Mouse (Mus musculus) CD4-positive, CD25-positive, alpha-beta regulatory T cell, adult 9 weeks (primary cell): ENCODE results near the gene Krtap4-1. TPM values are rescaled to one million over a fixed set of nuclear protein-coding genes. Genes with fewer than 3 reads are reported as not detected.

ENCODE experiments used
- polyA plus RNA-seq: library from polyadenylated mRNA; unstranded; fragments of 100-300 nt; shearing (Covaris generic); gene quantifications from one replicate; pipeline ENCODE4 v1.2.1, GENCODE M21; 2017

Krtap4-1 gene
- polyA plus RNA-seq: not detected

GRCm38 (mm10) chr11:99628138-99628537 lies at the start of gene Krtap4-1:
TSS of gene Krtap4-1 (minus strand) at chr11:99628238.

GRCm38 (mm10) chr11:99665860-99666259 lies 37.8 kb upstream of the Krtap4-1 start, which contains the start of gene Krtap4-6:
TSS of gene Krtap4-6 (minus strand) at chr11:99665960.

GRCm38 (mm10) chr11:99658467-99659010 lies 30.5 kb upstream of the Krtap4-1 start, which contains the start of gene Gm11563:
TSS of gene Gm11563 (minus strand) at chr11:99658960.

GRCm38 (mm10) chr11:99650136-99650535 lies 22.1 kb upstream of the Krtap4-1 start, which contains the start of gene Gm11555:
TSS of gene Gm11555 (minus strand) at chr11:99650236.

GRCm38 (mm10) chr11:99643635-99644139 lies 15.6 kb upstream of the Krtap4-1 start, which contains the start of gene Krtap4-7:
TSS of gene Krtap4-7 (minus strand) at chr11:99644089.

GRCm38 (mm10) chr11:99634653-99635134 lies 6.7 kb upstream of the Krtap4-1 start, which contains the start of gene Krtap4-2:
TSS of gene Krtap4-2 (minus strand) at chr11:99635084.

GRCm38 (mm10) chr11:99620335-99620734 lies 7.7 kb downstream of the Krtap4-1 start, which contains the start of gene Gm11562:
TSS of gene Gm11562 (minus strand) at chr11:99620435.

GRCm38 (mm10) chr11:99614796-99615363 lies 13.2 kb downstream of the Krtap4-1 start, which contains the start of gene Krtap2-4:
TSS of gene Krtap2-4 (minus strand) at chr11:99614846.

GRCm38 (mm10) chr11:99610089-99610488 lies 17.9 kb downstream of the Krtap4-1 start, which contains the start of gene Gm11937:
TSS of gene Gm11937 (minus strand) at chr11:99610189.

GRCm38 (mm10) chr11:99603208-99603607 lies 24.8 kb downstream of the Krtap4-1 start, which contains the start of gene Gm11938:
TSS of gene Gm11938 (minus strand) at chr11:99603308.

GRCm38 (mm10) chr11:99597742-99598141 lies 30.3 kb downstream of the Krtap4-1 start, which contains the start of gene Krtap9-3:
TSS of gene Krtap9-3 (minus strand) at chr11:99598105.

GRCm38 (mm10) chr11:99590981-99591380 lies 37.1 kb downstream of the Krtap4-1 start, which contains the start of gene Krtap1-3:
TSS of gene Krtap1-3 (minus strand) at chr11:99591339.

GRCm38 (mm10) chr11:99583245-99583704 lies 44.8 kb downstream of the Krtap4-1 start, which contains the start of gene Krtap1-4:
TSS of gene Krtap1-4 (minus strand) at chr11:99583654.

GRCm38 (mm10) chr11:99580636-99581035 lies 47.4 kb downstream of the Krtap4-1 start, which contains the start of gene Krtap1-5:
TSS of gene Krtap1-5 (minus strand) at chr11:99581016.

Other genes with a start within 250 kb of the Krtap4-1 start
- 18.4 TPM for gene Krt10, start 238.9 kb downstream of the Krtap4-1 start, polyA plus RNA-seq
- gene Krt12, start 206.0 kb downstream of the Krtap4-1 start, polyA plus RNA-seq: not detected
- not detected for gene Krt20, start 190.1 kb downstream of the Krtap4-1 start, polyA plus RNA-seq
- not detected for gene Krt23, start 135.1 kb downstream of the Krtap4-1 start, polyA plus RNA-seq
- not detected for gene Krt39, start 106.9 kb downstream of the Krtap4-1 start, polyA plus RNA-seq
- gene Krt40, start 85.1 kb downstream of the Krtap4-1 start, polyA plus RNA-seq: not detected
- not detected for gene Krtap3-3, start 77.4 kb downstream of the Krtap4-1 start, polyA plus RNA-seq
- gene Krtap3-2, start 71.4 kb downstream of the Krtap4-1 start, polyA plus RNA-seq: not detected
- gene Gm11939, start 68.8 kb downstream of the Krtap4-1 start, polyA plus RNA-seq: not detected
- gene Krtap3-1, start 61.6 kb downstream of the Krtap4-1 start, polyA plus RNA-seq: not detected
- gene Krtap1-5, start 47.2 kb downstream of the Krtap4-1 start, polyA plus RNA-seq: not detected
- not detected for gene Krtap1-4, start 44.6 kb downstream of the Krtap4-1 start, polyA plus RNA-seq
- gene Krtap1-3, start 36.9 kb downstream of the Krtap4-1 start, polyA plus RNA-seq: not detected
- not detected for gene Krtap9-3, start 30.1 kb downstream of the Krtap4-1 start, polyA plus RNA-seq
- not detected for gene Gm11938, start 24.9 kb downstream of the Krtap4-1 start, polyA plus RNA-seq
- not detected for gene Gm11937, start 18.0 kb downstream of the Krtap4-1 start, polyA plus RNA-seq
- not detected for gene Krtap2-4, start 13.4 kb downstream of the Krtap4-1 start, polyA plus RNA-seq
- gene Gm11562, start 7.8 kb downstream of the Krtap4-1 start, polyA plus RNA-seq: not detected
- not detected for gene Krtap4-2, start 6.8 kb upstream of the Krtap4-1 start, polyA plus RNA-seq
- not detected for gene Krtap4-7, start 15.9 kb upstream of the Krtap4-1 start, polyA plus RNA-seq
- gene Gm11555, start 22.0 kb upstream of the Krtap4-1 start, polyA plus RNA-seq: not detected
- gene Gm11563, start 30.7 kb upstream of the Krtap4-1 start, polyA plus RNA-seq: not detected
- gene Krtap4-6, start 37.7 kb upstream of the Krtap4-1 start, polyA plus RNA-seq: not detected
- not detected for gene Gm14190, start 62.5 kb upstream of the Krtap4-1 start, polyA plus RNA-seq
- gene Gm14180, start 106.1 kb upstream of the Krtap4-1 start, polyA plus RNA-seq: not detected
- not detected for gene Gm11595, start 144.7 kb upstream of the Krtap4-1 start, polyA plus RNA-seq
- not detected for gene Krtap4-8, start 152.5 kb upstream of the Krtap4-1 start, polyA plus RNA-seq
- not detected for gene Krtap4-9, start 157.0 kb upstream of the Krtap4-1 start, polyA plus RNA-seq
- gene Gm11596, start 165.2 kb upstream of the Krtap4-1 start, polyA plus RNA-seq: not detected
- gene Gm11569, start 170.7 kb upstream of the Krtap4-1 start, polyA plus RNA-seq: not detected
- not detected for gene Gm11554, start 176.2 kb upstream of the Krtap4-1 start, polyA plus RNA-seq
- not detected for gene Krtap4-13, start 181.7 kb upstream of the Krtap4-1 start, polyA plus RNA-seq
- not detected for gene Gm11564, start 187.4 kb upstream of the Krtap4-1 start, polyA plus RNA-seq
- gene 2300003K06Rik, start 209.8 kb upstream of the Krtap4-1 start, polyA plus RNA-seq: not detected
- not detected for gene Krtap4-16, start 223.4 kb upstream of the Krtap4-1 start, polyA plus RNA-seq
- gene Gm11568, start 229.7 kb upstream of the Krtap4-1 start, polyA plus RNA-seq: not detected
- not detected for gene Gm11559, start 236.2 kb upstream of the Krtap4-1 start, polyA plus RNA-seq
- gene Krtap9-1, start 245.2 kb upstream of the Krtap4-1 start, polyA plus RNA-seq: not detected